Mouse (Mus musculus): ENCODE data around the gene Rer1.
A peak's percentile ranks its signal among the peaks of the same experiment; 100 is the strongest.

Rer1 gene

DNA sequence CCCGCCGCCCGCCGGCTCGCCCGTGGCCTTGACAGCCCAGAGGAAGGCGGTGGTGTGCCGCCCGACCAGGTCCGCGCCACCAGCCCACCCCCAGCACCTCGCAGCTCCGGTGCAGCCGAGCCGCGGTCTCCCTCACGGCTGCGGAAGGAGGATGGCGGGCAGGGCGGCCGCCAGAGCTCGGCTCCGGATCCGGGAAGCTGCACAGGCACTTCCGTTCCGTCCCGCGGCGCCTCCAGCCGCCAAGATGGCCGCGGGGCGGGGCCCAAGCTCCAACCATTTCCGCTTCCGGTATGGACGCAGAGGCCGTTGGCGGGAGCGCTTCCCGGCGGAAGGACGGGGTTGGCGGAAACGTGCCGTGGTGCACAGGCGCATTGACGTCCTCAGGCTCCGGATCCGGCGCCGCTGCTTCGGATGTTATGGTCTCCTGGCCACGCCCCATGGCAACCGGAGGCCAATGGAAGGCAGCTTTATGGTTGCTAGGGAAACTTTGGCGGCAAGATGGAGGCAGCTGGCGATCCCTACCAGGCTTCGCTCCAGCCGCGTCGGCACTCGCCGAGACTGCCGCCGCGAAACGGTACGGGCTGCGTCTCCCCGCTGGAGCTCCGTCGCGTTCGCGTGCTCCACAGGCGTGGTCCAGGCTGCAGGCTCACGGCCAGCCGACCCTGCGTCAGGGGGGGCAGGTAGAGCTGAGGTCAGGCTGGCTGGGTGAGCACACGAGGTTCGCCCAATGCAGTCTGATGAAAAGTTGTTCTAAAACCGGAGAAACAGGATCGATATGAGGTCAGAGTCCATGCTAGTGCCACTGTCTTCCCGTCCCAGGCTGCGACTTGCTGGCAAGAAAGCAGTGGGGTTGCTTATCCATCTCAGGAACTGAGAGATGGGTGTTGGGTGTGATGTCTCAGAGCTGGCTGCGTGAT is at the start of gene Rer1, which contains the start of gene Morn1:
Gene Rer1, minus strand, starts transcription at position 275 of the 917 bp plus-strand sequence.
Gene Morn1, plus strand, starts transcription at position 470 of the 917 bp plus-strand sequence.
- peak; percentile 99 for DNase-seq (ENCODE audit: low spot score)

DNA sequence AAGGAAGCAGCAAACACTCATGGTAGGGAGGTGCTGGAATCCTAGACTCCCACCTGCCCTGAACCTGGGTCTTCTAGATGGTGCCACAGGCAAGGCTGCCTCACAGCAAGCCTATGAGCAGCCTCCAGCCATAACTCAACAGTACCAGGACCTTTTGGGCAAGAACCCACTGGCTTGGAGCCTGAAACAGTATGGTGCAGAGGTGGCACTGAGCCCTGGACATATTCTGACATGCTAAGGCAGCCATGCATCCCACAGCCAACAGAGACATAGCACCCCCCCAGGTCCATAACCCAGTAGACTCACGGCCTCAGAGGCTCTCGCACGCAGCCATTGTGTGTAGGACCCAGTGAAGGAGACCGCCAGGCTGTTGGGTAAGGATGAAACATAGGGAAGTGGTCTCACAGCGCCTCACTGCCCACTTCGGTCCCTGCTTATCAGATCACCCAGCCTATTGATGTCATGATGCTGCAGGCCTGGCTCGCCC is 48.5 kb upstream of the Rer1 start:
- no peak for DNase-seq (ENCODE audit: low spot score)

DNA sequence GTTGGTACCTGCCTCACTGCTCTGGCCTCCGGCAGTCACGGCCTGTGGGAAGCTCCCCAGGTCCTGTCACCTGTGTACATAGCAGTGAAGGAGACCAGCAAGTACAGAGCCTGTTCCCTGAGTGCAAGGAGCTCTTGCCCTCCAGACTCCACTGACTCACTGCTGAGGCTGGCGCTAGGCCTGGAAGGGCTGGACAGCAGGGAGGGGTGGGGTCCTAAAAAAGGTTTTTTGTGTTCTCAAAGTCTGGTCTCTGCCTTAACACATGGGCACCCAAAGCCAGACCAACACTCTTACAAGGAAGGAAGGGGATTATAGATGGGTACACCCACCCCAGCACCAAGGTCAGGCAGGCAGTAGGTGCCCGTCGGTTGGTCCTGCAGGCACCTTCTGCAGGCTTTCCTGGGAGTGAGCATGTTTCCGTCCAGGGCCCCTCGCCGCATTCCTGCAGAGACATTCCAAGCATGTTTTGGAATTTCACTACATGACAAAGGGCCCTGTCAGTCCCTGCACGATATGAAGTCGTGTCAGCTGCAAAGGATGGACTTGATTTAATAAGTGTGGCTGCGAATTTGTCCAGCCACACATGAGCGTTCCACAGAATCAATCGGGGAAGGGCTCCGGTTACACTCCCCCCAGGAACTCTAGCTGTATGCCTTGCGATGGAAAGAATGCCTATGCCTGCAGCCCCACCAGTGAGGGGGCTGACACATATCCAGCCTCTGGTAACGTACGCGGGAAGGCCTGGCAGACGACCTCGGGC is 47.7 kb upstream of the Rer1 start:
- no peak for DNase-seq (ENCODE audit: low spot score)

DNA sequence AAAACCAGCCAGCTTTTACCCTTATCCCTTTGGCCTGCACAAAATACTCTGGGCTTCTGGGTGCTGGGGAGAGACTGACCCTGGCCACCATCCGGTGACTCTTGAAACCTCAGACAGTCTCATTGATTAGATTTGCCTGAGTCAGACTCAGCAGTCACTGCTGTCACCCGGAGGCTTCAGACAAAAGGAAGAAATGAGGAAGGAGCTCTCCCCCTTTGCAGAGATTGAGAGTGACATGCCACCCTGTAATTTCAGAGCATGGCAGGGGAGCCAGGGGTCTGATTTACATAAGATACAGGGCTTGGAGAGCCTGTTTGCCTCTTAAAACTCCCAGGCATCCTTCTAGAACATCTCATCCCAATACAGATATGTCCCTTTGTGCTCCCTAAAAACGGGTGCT is 47.0 kb upstream of the Rer1 start:
- DNase-seq (ENCODE audit: low spot score), result no peak

DNA sequence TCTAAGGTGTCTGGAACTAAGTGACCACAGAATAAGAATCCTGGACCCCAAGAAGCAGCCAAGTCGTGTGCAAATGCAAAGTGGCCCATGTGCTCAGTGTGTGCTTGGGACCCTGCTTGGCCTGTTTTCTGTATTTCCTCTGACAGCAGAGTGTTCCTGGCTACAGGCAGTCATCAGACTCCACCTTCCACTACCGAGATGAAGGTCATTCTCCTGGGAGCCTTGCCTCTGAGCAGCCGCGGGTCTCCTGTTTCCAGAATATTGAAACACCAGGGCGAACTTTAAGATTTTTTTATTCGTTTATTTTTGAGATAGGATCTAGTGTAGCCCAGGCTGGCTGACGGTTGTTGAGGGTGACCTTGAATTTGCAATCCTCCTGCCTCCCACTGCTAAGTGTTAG is 44.4 kb upstream of the Rer1 start:
- no peak for DNase-seq (ENCODE audit: low spot score)

DNA sequence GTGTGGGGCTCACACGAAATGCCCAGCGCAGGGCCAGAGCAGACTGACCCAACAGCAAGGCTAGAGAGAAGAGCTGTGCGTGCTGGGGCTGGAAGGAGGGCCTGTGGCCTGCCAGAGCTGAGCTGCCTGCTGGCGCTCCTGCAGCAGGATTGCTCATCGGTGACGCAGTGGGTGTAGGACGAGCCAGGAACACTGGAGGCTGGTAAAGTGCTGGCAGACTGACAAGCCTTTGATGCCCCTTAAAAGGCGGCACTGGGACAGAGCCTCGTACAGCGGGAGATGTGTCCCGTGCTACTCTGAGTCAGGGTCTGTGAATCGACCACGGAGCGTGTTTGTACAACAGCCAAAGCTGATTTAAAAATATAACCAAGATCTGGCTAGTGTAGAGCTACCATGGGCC is 43.8 kb upstream of the Rer1 start:
- peak; percentile 85 for DNase-seq (ENCODE audit: low spot score)

DNA sequence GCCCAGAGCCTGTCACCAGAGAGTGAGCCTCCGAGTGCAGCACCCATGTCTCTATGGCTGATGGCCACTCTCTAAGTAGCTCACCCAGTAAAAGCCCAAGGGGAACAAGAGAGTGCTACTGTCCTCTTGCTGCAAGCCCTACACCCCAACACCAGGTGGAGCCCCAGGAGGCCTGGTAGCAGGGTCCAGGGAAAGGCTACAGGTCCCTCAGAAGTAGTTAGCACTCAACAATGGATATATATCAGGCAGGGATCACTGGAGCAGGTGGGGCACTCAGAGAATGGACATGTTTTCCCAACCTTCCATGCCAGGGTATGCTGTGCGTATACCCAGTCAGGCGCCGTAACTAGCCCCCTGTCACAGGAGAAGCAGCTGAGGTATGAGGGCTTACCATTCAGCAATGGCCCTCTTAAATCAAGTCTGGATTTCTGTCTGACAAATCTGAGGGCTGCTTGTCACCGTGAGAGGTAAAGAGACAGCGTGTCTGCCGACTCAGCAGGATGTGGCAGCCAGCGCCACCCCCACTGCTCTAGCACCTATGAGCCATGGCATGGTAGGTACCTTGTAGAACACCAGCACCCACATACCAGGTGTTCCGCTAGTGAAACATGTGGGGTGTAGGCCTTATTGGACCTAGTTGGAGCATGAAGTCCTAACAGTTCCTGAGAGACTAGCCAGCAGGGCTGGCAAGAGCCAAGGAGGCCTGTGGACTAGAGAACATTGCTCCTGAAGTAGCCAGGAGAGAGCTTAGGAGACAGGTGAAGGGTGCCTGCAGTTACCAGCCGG is 43.1 kb upstream of the Rer1 start:
- no peak for DNase-seq (ENCODE audit: low spot score)

DNA sequence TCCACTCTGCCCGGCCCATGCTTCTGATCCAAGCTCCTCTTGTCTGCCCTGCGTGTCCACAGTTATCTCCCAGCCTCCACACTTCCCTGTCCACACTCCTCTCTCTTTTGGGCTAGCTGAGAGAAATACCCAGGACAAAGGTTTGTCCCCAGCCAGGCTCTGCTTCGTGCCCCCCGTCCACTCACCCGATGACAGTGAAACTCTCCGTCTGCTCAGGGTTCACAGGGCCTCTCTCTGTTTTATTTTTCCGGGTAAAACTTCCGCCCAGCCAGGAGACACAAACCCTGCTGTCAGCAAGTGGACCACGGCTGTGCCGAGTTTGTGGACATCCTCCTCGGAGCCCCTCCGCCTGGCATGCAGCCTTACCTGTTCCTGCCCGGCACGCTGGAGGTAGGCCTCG is 42.2 kb upstream of the Rer1 start:
- no peak for DNase-seq (ENCODE audit: low spot score)

DNA sequence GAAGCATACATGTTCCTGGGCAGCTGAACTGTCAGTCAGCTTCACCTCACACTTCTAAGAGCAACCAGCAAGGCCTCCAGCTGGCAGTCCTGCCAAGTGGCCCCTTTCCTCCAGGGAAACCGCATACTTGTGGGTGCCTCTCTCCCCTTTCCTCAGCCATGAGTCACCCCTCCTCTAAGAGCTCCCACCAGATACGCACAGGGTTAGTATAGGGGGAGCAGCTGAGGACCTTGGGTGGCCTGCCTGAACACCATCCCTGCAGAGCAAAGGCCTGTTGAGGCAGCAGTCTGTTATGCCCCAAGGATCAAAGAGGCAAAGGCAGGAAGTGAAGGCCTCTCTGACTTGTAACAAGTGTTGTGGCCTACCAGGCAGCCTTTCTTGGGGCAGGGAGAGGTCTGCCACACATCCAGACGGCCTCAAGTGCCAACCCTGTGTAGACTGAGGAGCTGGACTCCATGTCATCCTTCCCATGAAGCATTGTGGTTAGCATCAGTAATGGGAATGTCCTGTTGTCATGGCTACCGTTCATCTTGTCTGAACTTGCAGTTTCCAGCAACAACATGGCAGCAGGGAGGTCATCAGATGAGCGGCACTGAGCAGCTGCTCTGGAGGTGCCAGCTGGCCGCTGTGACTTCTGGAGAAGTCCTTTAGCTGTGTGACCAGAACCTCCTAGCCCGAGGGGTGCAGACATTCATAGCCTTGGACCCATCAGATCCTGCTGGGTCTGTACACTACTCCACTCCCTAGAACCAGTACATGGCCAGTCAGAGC is 40.6 kb upstream of the Rer1 start:
- no peak for DNase-seq (ENCODE audit: low spot score)

DNA sequence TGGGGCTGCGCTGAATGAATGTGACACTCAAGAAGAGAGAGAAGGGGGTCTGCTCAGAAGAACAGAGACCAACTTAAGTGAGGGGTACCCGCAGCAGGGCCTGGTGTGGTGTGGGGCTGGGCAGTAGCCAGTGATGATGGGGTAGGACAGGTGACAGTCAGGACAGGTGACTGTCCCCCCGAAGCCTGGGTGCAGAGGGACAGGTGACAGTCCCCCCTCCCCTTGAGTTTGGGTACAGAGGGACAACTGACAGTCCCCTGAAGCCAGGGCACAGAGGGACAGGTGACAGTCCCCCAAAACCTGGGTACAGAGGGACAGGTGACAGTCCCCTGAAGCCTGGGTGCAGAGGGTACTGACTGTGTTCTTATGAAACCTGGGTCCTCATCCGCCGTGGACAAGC is 40.0 kb upstream of the Rer1 start:
- DNase-seq (ENCODE audit: low spot score), result no peak

DNA sequence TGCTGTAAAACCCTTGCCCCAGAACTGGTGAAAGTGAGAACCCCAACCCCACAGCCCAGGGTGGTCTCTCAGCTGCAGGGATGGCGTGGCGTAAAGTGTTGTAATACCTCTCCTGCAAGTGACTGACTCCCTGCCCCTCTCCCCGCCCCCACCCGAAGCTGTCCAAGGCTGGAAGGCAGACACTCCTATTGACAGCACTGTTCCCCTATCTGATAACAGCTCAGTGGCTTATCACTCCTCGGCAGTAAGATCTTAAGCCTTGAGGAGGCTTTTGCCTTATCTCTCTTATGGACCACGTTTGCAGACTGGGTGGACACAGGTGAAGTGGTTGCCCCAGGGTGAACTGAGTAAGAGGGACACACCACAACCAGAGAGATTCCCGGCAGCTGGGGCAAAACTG is 39.1 kb upstream of the Rer1 start:
- no peak for DNase-seq (ENCODE audit: low spot score)

DNA sequence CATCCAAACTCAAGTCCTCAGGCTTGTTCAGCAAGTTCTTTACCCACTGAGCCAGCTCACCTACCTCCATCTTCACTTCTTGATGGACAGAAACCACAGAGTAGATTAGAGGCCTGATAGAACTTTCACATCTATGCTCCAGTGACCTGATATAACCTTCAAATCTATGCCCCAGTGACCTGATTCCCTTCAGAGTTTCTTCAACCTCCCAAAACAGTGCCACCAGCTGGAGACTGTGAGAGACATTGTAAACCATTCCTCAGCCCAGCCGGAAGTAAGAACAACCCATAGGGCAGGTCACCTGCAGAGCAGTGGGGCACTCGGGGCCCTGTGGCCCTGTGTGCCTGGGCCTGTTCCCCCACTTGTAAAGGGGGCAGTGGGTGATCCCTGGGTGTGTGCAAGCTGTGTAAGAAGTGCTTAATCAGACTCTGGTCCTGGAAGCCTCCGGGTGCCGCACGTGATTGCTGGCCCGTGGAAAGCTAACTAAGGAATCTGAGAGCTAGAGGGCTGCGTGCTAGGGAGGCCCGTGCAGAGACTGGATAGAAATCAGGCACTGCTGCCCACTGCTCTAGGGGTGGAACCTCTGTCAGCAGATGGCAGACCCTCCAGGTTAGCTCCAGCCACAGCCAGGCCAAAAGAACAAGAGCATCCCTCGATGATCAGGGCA is 37.8 kb upstream of the Rer1 start:
- no peak for DNase-seq (ENCODE audit: low spot score)

DNA sequence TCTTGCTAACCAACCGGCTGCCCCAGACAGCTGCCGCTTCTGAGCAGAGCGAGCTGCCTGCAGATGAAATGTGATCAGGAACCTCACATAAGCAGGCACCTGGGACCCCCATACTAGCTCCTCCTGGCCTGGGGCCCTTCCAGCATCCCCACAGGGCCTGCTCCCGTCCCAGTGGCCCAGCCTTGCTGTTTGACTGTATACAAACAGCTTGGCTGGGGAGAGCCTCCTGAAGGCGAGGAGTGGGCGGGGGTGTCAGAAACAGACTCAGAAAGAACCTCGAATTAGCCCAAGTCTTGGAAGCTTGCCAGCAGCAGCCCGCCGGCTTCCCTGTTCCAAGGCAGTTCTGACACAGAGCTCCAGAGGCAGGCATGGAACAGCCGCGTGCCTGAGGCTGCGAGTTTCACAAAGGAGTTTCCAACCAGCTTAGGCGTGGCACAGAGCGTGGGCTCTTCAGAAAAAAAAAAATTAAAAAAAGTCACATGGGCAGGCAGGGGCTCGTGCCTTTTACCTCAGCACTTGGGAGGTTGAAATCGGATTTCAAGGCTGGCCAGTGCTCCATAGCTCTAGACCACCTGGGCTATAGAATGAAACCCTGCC is 36.4 kb upstream of the Rer1 start:
- peak; percentile 83 for DNase-seq (ENCODE audit: low spot score)

DNA sequence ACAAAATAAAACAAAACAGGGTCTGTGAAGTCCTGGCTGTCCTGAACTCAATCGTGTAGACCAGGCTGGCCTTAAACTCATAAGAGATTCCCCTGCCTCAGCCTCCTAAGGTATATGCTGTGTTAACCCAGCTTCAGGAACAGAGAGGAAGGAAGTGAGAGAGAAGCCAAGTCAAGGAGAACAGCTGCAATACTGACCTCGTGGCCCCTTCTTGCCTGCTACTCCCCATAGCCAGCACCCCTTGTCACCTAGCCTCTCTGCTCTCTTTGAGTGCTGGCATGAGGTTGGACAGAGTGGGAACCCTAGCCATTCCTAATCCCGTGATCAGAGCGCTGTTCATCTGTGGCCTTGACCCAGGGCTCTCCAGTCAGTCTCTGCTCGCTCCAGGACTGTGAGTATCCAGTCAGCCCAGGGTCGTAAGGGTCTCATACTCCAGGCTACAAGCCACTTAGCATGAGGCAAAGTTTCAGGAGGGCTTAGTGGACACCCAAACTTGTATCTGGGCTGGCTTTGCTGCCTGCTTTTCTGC is 35.8 kb upstream of the Rer1 start:
- no peak for DNase-seq (ENCODE audit: low spot score)

DNA sequence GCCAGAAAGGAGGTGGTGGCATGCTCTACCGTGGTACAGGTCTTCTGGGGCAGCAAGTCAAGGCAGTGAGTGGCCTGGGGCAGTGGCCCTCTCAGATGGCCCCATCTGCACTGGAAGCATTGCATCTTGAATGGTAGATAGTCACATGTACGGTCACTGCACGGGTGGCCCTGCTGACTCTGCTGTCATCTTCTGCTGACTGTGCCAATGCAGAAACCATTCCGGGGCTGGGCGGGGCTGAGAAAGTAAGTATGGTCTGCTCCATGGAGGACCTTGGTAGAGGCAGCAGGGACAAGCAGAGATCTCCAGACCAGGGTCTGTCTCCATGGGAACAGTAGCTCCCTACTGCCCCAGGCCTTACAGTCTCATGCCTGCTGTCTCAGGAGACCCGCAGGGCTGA is 35.0 kb upstream of the Rer1 start:
- DNase-seq (ENCODE audit: low spot score), result no peak

DNA sequence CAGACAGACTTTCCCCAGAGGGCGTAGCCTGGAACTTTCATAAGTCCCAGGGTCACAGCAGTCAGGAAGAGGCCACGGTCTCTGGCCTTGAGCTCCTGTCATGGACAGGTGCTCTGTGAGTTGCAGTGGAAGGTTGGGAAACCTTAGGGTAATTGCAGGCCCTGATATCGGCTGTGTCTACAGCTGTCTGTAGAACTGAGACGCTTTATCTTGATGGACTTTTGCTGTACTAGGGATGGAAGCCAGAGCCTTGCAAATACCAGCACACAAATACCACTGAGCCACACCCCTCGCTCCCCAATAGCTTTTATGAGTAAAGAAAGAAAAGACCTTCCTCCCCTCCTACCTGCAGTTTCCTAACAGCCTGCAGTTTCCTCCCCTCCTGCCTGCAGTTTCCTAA is 34.4 kb upstream of the Rer1 start:
- DNase-seq (ENCODE audit: low spot score), result no peak

DNA sequence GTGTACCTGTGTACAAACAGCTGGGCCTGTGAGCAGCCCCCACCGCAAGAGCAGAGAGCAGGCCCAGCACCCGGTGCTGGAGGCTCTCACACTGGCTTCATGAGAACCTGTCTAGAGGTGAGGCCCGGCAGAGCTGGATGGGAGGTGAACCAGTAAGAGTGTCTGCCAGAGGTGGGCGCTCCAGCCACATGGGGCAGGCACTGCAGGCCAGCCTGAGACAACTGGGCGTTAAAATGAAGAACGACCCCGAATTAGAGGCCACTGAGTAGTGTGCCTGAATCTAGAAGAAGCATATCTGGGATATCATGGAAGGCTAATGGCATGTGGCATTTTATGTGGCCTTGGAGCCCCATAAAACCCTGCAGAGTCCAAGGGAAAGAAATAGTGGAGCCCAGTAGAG is 33.9 kb upstream of the Rer1 start:
- DNase-seq (ENCODE audit: low spot score), result no peak

DNA sequence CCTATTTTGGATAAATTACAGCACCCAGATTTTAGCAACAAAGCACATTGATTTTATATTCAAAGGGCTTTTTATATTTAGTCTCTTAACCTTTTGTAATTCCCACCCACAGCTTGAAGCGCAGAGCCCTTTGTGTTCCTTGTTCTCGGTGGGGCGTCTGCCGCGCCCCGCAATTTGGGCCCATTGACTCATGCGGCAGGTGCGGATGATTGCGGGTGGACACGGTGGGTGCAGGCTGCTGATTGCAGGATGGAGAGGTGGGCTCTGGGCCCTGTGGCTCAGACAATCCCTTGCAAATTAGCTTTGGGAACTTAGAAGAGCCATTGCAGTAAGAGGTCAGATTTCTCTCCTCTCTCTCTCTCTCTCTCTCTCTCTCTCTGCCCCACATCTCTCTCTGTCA is 32.1 kb upstream of the Rer1 start:
- DNase-seq (ENCODE audit: low spot score), result no peak

DNA sequence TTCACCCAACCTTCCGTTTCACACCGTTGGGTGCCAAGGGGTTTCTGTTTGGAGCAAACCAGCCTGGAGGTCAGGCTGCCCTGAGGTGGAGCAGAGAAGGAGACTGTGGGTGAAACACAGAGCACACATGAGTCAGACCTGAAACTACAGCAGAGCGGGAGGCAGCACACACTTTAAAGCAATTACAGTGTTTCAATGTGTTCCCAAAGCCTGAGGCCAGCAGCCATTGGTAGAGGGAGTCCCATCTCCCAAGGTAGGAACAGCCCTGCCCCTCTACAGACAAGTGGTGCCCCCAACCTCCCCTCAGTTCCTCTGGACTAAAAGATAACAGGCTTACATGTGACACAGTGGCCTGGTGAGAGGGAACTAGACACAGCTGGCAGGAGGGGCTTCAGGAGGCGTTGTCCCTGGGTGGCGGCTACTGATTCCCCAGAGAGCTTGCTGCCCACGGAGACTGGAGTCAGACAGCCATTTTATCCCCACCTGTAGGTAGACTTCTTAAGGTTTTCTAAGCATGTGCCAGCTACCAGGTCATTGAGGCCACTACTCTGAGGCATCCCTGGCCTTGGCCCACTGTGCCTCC is 31.3 kb upstream of the Rer1 start:
- no peak for DNase-seq (ENCODE audit: low spot score)

DNA sequence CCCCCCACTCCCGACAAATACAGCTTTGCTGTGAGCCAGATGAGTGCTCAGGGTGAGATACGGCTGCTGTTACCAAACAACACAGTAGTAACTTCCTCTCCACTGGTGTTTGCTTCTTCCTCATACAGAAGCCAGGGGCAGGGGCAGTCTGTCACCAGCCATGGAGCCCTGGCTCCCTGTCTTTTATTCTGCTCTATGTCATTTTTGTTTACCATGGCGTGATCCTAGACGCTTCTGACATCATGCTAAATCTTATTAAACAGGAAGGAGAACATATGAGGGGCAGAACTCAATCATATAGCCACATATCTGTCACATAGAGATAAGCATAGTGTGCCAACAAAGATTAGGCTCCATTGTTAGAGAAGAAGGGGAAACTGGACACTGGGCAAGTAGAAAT is 30.4 kb upstream of the Rer1 start:
- DNase-seq (ENCODE audit: low spot score), result no peak

Data from layer of hippocampus, adult 9-10 months (tissue).